ENCODE assay signal across 8 mouse cellular contexts in genomic region chr6:126642856-126643321, GRCm38 (mm10). TPM values are rescaled to one million over a fixed set of nuclear protein-coding genes. Genes with fewer than 3 reads are reported as not detected.
DNase-seq lines count a peak whose midpoint lies in the region; ATAC-seq lines count a peak whose summit lies in the region.

No protein-coding gene starts in this region.

- no peak overlapping the region for H3K27ac ChIP-seq in embryonic facial prominence, embryonic 10.5 days (replicated peaks)
- no peak overlapping the region for H3K27ac ChIP-seq in hindbrain, embryonic 13.5 days
- H3K27ac ChIP-seq in midbrain, embryonic 13.5 days: no peak overlapping the region

- DNase-seq in urinary bladder, adult 2 months (ENCODE audit: low spot score): peak; percentile 19
- DNase-seq in urinary bladder, postnatal 10 days (ENCODE audit: low spot score): no peak
- peak; percentile 69 for DNase-seq in embryonic facial prominence, embryonic 10.5 days (ENCODE audit: low spot score)
- DNase-seq in layer of hippocampus, postnatal 25 days (ENCODE audit: extremely low spot score in 1 of 2, low spot score in 1 of 2): peak; percentile 29 to 58
- peak; percentile 21 for DNase-seq in testis, postnatal 14 days (ENCODE audit: low spot score)
- DNase-seq in Muller cell, postnatal 12 days (ENCODE audit: inconsistent ontology term): no peak

- ATAC-seq in hindbrain, embryonic 13.5 days (ENCODE audit: low FRiP score): no peak
- ATAC-seq in midbrain, embryonic 13.5 days: no peak

- H3K9me3 ChIP-seq in embryonic facial prominence, embryonic 10.5 days: no peaks in the 10 kb centered on the region
- no peaks in the 10 kb centered on the region for H3K9me3 ChIP-seq in hindbrain, embryonic 13.5 days
- H3K9me3 ChIP-seq in midbrain, embryonic 13.5 days: no peaks in the 10 kb centered on the region

- H3K27me3 ChIP-seq in embryonic facial prominence, embryonic 10.5 days (replicated peaks; ENCODE audit: low read depth, poor library complexity, severe bottlenecking): peaks cover 98% of the 10 kb centered on the region
- H3K27me3 ChIP-seq in hindbrain, embryonic 13.5 days: peaks cover 61% of the 10 kb centered on the region
- peaks cover 55% of the 10 kb centered on the region for H3K27me3 ChIP-seq in midbrain, embryonic 13.5 days

- H3K9ac ChIP-seq in hindbrain, embryonic 13.5 days: peak overlapping the region; percentile 58
- peak overlapping the region; percentile 69; the same call in 1 of the 2 replicates for H3K9ac ChIP-seq in midbrain, embryonic 13.5 days (replicated peaks)

- 1% methylated on average over 36 of the region's 36 CpGs for whole genome bisulfite sequencing in embryonic facial prominence, embryonic 10.5 days
- 1% methylated on average over 36 of the region's 36 CpGs for WGBS in hindbrain, embryonic 13.5 days
- 1% methylated on average over 36 of the region's 36 CpGs for WGBS in midbrain, embryonic 13.5 days

- H3K36me3 ChIP-seq in embryonic facial prominence, embryonic 10.5 days (replicated peaks): no peaks in the 10 kb centered on the region
- no peaks in the 10 kb centered on the region for H3K36me3 ChIP-seq in hindbrain, embryonic 13.5 days
- H3K36me3 ChIP-seq in midbrain, embryonic 13.5 days: no peaks in the 10 kb centered on the region

- peak overlapping the region; percentile 98 for H3K4me2 ChIP-seq in hindbrain, embryonic 13.5 days
- H3K4me2 ChIP-seq in midbrain, embryonic 13.5 days (replicated peaks): peak overlapping the region; percentile 99

- peak overlapping the region; percentile 68 for H3K4me3 ChIP-seq in embryonic facial prominence, embryonic 10.5 days
- peak overlapping the region; percentile 60 for H3K4me3 ChIP-seq in hindbrain, embryonic 13.5 days
- H3K4me3 ChIP-seq in midbrain, embryonic 13.5 days (replicated peaks): peak overlapping the region; percentile 64

- peaks cover 38% of the 10 kb centered on the region for H3K4me1 ChIP-seq in embryonic facial prominence, embryonic 10.5 days
- peaks cover 37% of the 10 kb centered on the region for H3K4me1 ChIP-seq in hindbrain, embryonic 13.5 days (replicated peaks)
- H3K4me1 ChIP-seq in midbrain, embryonic 13.5 days (replicated peaks): peaks cover 37% of the 10 kb centered on the region

RNA-seq across cellular contexts. Expression of gene Kcna1, which starts 3.3 kb away (rescaled TPM):
- polyA plus RNA-seq in urinary bladder, adult 2 months (2012; rRNA removed): 1.3 and 1.7 TPM in 2 replicates
- 0.47 and 0.82 TPM in 2 replicates for polyA plus RNA-seq in embryonic facial prominence, embryonic 10.5 days (2016; fragmentation: Nextera tagmentation; extraction: Ambion mirVana)
- polyA plus RNA-seq in hindbrain, embryonic 13.5 days (2015; fragmentation: Nextera tagmentation; extraction: Ambion mirVana): 2.9 and 3.2 TPM in 2 replicates
- 100 to 1,000 TPM; 107 to 115 TPM for total RNA-seq in layer of hippocampus, postnatal 25 days (2021)
- 1.5 and 2.5 TPM in 2 replicates for polyA plus RNA-seq in midbrain, embryonic 13.5 days (2015; fragmentation: Nextera tagmentation; extraction: Ambion mirVana)

Comparison
In these comparisons a context has a peak if more than half of its experiments do, and no peak if none do; other contexts are left out.
1. DNase-seq: peak in urinary bladder, adult 2 months (single experiment), embryonic facial prominence, embryonic 10.5 days (single experiment), layer of hippocampus, postnatal 25 days (2 of 2) and testis, postnatal 14 days (single experiment); none in urinary bladder, postnatal 10 days (single experiment) and Muller cell, postnatal 12 days (single experiment).
2. Peak in every context shown above with its lines, with median percentiles within 50 percentile points of each other: H3K4me3 ChIP-seq.